Mouse (Mus musculus) telencephalon, adult 2 months (tissue): ENCODE results near the gene Cavin4.
"Not testable (repeated sequence)": the region's sequence is repeated elsewhere in the genome, so short reads cannot be mapped to it uniquely, and the experiment has no call there.

Experiments
- DNase-seq: peaks from one replicate; pipeline ENCODE4 v3.0.0-alpha.2; 2011; ENCODE audit warnings: low read depth, low spot score

Cavin4 gene

GRCm38 (mm10) chr4:48672915-48673314 is 9.6 kb downstream of the Cavin4 start:
- no peak for DNase-seq

- no peak for DNase-seq
Measured at GRCm38 (mm10) chr4:48674412-48674811, 11.1 kb downstream of the Cavin4 start.

- no peak for DNase-seq
Measured at GRCm38 (mm10) chr4:48676570-48677185, 13.4 kb downstream of the Cavin4 start.

- no peak for DNase-seq
Measured at GRCm38 (mm10) chr4:48677276-48677675, 14.0 kb downstream of the Cavin4 start.

- no peak for DNase-seq
Measured at GRCm38 (mm10) chr4:48677812-48678211, 14.5 kb downstream of the Cavin4 start.

GRCm38 (mm10) chr4:48678793-48679192 is 15.5 kb downstream of the Cavin4 start:
- DNase-seq, result no peak

- DNase-seq, result not testable (repeated sequence)
Measured at GRCm38 (mm10) chr4:48679728-48680127, 16.4 kb downstream of the Cavin4 start.

GRCm38 (mm10) chr4:48680214-48680613 is 16.9 kb downstream of the Cavin4 start:
- no peak for DNase-seq

GRCm38 (mm10) chr4:48680648-48681343 is 17.5 kb downstream of the Cavin4 start:
- DNase-seq, result peak; percentile 72

- DNase-seq, result no peak
Measured at GRCm38 (mm10) chr4:48683126-48683525, 19.8 kb downstream of the Cavin4 start.

- DNase-seq, result not testable (repeated sequence)
Measured at GRCm38 (mm10) chr4:48683633-48684209, 20.4 kb downstream of the Cavin4 start.

GRCm38 (mm10) chr4:48684593-48685187 is 21.4 kb downstream of the Cavin4 start:
- no peak for DNase-seq

- DNase-seq, result peak; percentile 36
Measured at GRCm38 (mm10) chr4:48688148-48688547, 24.8 kb downstream of the Cavin4 start.

GRCm38 (mm10) chr4:48690640-48691039 is 27.3 kb downstream of the Cavin4 start:
- DNase-seq, result peak; percentile 51

- no peak for DNase-seq
Measured at GRCm38 (mm10) chr4:48691793-48692437, 28.6 kb downstream of the Cavin4 start.

- DNase-seq, result no peak
Measured at GRCm38 (mm10) chr4:48692736-48693292, 29.5 kb downstream of the Cavin4 start.

- no peak for DNase-seq
Measured at GRCm38 (mm10) chr4:48696706-48697105, 33.4 kb downstream of the Cavin4 start.

- DNase-seq, result no peak
Measured at GRCm38 (mm10) chr4:48697302-48697701, 34.0 kb downstream of the Cavin4 start.

GRCm38 (mm10) chr4:48715865-48716650 is 52.7 kb downstream of the Cavin4 start:
- no peak for DNase-seq

GRCm38 (mm10) chr4:48716817-48717216 is 53.5 kb downstream of the Cavin4 start:
- DNase-seq, result no peak
